Mouse (Mus musculus): ENCODE results near the gene Kbtbd12.

The Kbtbd12 gene

GRCm38 (mm10) chr6:88637611-88638301 is at the start of gene Kbtbd12:
Gene Kbtbd12 (minus strand): TSS chr6:88637950.
- DNase-seq (ENCODE audit: low read depth, low spot score), result no peak

DNA sequence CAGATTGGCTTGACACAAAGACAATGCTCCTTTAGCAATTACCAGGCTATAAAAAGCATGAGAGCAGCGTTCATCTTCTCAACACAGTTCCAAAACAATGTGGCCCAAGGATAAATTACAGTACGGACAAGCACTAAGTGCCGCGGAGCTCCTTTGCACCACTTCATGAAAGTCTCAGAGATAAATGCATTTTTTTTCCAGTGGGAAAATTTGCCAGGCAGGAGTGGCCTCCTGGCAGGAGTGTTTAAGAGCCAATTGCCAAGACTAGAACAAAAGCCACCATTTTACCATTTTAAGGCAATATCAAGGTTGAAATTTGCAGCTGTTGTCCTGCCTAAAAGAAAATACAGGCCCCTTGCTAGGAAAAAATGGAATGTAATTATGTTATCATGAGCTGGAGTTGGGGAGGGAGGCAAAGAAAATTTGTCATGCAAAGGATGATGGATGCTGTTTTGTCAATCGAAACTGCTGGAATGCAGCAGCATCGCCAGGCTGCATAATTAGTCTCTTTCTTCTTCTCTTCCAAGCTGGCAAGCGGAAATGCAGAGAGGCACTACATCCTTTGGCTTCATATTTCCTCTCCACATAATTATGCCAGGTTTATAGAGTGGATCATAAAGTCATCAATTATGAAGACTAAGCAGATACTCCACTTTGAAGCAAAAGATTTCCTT is 45.8 kb upstream of the Kbtbd12 start:
- no peak for DNase-seq (ENCODE audit: low read depth, low spot score)

GRCm38 (mm10) chr6:88681026-88681425 is 43.3 kb upstream of the Kbtbd12 start:
- DNase-seq (ENCODE audit: low read depth, low spot score), result no peak

DNA sequence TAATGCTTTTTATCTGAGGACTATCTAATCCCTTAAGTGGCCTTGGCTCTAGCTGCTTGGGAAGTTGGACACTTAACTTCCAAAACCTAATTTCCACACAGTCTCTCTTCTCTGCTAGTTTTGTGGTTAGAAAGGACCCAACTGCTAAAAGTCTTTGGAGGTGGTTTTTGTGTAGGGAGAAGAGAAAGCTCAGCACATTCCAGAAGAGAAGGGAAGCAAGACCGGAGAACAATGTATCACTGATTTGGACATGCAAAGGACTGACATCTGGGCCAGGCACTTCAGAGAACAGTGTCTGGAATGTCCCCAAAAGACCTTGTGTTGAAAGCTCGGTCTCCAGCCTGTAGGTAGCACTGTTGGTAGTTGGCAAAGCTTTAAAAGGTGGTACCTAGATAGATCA is 40.0 kb upstream of the Kbtbd12 start:
- DNase-seq (ENCODE audit: low read depth, low spot score), result no peak

DNA sequence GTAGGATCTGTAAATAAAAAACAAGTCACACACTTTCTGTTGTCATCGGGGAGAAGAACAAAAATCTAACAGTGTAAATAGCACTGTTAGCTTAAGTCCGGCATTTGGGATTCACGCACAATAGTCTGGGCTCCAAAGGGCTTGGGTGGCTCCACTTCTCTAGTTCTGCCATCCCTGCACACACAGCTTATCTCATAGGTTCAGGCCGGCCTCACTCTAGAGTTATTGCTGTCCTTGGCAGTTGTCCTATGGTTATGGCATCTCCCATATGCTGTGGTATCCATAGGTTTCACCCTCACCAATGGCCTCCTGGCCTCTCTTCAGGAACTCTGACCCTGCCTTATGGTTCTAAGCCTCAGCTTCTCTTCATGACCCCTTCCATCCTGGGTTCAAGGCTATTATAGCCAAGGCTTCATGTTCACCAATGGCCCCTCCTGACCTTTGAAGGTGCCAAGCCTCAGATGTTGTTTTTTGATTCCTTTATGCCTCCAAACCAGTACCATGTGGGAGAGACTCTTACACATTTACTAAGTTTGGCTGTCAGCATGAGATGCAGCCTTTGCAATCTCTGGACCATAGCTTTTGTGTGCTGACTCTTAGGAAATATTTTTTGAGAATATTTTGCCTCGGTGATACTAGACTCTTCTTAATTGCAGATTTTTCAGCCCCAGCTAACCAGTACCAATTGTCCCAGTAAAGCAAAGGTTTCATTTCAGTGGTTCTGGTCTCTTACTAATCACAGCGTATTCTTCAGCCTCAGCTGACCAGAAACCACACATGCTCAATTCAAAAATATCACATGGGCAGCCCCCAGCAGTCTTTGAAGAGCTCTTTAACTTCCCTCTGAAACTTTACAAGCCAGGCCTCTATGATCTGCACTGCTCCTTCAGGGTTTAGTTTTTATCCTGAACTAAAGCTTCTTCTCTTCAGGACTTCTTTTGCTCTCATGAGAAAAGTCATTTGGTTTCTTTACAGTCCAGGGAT is 39.3 kb upstream of the Kbtbd12 start:
- no peak for DNase-seq (ENCODE audit: low read depth, low spot score)

- no peak for DNase-seq (ENCODE audit: low read depth, low spot score)
These were observed 38.1 kb upstream of the Kbtbd12 start for GRCm38 (mm10) chr6:88675815-88676214.

DNA sequence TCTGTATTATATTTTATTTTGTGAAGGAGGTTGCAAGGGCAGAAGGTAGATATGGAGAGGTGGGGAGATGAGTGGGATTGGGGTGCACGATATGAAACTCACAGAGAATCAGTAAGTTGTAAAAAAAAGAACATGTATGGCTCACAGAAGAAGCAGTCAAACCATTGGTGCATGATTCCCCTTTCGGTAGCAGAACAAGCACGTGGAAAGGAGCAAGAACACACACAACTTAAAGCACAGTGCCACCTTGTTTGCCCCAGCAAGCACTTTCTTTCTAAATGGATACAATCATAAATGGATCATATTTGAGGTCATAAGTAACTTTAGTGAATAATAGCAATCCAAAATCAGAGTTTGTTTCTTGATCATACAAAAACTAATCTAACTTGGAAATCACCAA is 24.5 kb upstream of the Kbtbd12 start:
- no peak for DNase-seq (ENCODE audit: low read depth, low spot score)

DNA sequence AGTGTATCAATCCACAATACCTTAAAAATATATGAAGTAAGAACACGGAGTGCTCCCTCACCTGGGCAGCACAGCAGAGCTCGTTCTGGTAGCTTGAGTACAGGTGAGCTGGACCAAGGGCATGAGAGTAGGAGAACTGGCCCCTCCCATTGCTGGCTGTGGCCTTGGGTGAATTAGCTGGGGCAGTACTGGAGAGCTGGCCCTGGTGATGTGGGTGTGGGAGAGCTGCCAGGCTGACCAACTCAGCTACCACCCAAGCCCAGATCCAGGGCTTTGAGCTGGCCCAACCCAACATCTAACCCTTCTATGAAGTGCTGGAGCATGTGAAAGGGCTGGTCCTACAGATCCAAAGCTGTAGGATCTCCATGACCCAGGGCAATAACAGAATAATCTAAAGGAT is 23.9 kb upstream of the Kbtbd12 start:
- DNase-seq (ENCODE audit: low read depth, low spot score), result no peak

- no peak for DNase-seq (ENCODE audit: low read depth, low spot score)
These were observed 10.0 kb upstream of the Kbtbd12 start for GRCm38 (mm10) chr6:88647564-88648295.

DNA sequence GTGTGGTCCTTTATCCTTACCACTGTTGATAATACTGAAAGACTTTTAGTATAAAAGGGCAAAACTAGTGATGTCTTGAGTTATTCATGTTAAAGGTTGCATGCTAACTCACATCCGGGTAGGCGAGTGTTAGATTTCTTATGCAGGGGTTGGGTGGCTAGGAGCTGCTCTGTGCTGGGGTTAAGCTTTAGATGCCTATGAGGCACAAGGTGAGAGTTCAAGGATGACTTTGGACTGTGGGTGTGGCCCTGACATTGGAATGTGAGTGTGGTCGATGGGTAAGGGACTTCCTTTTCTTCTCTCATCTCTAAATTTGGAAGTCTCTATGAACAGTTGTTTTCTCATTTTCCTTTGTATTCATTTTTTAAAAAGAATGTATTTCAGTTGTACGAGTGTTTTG is 7.0 kb upstream of the Kbtbd12 start:
- no peak for DNase-seq (ENCODE audit: low read depth, low spot score)

DNA sequence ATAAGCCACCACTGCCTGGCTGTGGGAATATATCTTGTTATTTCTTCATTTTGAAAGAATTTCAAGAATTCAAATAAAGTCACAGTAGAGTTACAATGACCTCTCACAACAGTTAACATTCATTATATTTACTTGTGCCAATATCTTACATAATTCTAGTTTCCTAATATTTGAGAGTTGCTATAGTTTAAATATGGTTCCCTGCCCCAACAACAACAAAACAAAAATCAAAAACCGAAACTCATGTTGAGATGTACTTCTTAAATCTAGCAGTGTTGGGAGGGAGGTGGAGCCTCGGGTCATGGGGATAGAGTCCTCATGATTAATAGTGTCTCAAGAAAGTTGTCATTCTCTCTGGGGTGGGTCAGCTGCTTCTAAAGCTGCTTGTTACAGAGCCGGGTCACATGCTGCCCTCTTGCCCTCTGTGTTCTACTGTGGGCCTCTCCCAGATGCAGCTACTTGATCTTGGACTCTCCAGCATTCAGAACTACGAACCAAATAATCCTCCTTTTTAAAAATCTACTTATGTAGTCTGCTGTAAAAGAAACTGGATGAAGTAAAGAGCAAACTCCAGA is 3.7 kb upstream of the Kbtbd12 start:
- no peak for DNase-seq (ENCODE audit: low read depth, low spot score)

DNA sequence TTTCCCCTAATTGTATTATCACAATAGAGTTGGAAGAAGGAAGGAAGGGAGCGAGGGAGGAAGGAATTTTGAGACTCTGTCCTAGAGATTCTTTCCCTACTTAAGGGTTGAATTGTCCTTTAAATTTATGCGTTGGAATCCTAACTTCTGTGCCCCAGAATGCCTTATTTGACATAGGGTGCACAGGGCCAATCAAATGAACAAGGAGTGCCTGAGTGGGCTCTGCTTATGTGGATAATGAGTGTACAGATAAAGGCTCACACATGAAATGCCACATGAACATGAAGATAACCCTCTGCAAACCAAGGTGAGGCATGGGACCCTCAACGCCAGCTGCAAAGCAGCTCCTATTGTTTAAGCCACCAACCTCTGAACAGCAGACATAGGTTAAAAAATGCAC is 2.6 kb upstream of the Kbtbd12 start:
- no peak for DNase-seq (ENCODE audit: low read depth, low spot score)

DNA sequence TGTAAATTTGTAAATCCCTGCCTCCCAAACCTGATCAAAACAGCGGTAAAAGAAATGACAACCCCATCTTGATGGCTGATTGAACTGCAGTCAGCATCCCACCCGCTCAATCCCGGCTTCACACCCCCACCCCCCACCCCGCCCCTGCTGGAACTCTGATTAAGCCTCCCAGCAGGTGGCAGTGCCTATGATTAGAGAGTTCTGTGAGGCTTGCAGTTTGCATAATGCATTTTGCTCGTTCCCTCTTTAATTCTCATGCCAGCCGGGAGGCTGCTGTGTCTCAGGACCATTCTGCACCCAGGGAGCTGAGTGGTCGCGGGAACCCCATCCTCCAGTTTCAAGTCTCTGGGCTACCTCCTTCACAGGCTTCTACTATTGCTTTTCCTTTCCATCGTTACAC is 2.2 kb upstream of the Kbtbd12 start:
- no peak for DNase-seq (ENCODE audit: low read depth, low spot score)

GRCm38 (mm10) chr6:88639372-88639920 is 1.7 kb upstream of the Kbtbd12 start:
- DNase-seq (ENCODE audit: low read depth, low spot score), result no peak

GRCm38 (mm10) chr6:88638917-88639316 is 1.2 kb upstream of the Kbtbd12 start:
- DNase-seq (ENCODE audit: low read depth, low spot score), result no peak

DNA sequence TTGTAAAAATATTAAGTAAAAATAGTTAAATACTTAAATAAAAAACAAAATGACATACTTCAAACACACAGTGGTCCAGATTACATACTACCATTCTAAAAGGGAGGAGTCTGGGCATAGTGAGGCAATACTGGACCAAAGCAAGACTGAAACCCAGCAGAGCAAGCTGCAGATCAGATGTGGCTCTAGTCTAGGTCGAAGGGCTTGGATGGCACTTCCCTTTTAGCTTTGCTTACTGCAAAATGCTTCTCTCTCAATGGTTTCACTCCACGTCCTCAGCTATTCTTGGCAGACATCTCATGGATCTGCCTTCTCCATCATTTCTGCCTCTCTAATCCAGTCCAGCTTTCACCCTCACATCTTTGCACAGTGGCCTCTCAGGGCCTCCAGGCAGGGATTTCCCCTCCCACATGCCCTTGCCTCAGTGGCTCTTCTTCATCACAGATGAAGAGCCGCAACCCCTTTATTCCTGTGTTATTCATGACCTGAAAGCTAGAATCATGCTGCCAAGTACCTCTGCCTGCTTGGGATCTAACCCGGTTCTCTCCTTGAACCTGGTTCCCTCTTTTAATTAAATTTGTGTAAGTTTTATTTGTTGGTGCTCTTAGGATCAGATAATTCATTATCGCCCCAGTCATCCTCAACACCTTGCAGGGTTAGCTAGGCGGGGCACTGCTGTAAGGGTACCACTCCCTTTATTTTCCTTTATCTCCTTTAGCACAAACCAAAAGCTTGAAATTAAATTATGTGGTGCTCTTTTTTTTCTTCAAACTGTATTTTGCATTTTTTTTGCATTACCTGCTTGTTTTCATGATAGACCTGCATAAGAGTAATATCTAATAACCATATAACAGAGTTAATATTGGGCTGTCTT is 1.6 kb downstream of the Kbtbd12 start:
- DNase-seq (ENCODE audit: low read depth, low spot score), result no peak

DNA sequence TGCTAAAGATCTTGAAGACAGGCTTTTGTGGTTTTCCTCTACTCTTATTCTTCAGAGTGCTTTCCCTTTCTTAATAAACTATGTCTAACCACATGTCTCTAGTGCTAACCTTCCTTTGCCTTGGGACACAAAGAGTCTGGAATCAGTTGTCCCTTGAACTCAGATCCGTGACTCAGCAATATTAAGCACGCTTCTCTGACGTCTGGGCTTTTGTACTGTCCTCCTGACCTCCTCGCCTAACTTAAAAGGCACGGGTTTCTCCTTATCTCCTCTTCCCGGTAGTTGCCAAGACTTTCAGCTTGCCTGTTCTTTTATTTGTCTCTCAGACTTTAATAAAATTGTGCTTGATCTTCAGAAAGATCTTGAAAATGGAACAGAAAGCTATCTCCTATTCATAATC is 6.5 kb downstream of the Kbtbd12 start:
- no peak for DNase-seq (ENCODE audit: low read depth, low spot score)

DNA sequence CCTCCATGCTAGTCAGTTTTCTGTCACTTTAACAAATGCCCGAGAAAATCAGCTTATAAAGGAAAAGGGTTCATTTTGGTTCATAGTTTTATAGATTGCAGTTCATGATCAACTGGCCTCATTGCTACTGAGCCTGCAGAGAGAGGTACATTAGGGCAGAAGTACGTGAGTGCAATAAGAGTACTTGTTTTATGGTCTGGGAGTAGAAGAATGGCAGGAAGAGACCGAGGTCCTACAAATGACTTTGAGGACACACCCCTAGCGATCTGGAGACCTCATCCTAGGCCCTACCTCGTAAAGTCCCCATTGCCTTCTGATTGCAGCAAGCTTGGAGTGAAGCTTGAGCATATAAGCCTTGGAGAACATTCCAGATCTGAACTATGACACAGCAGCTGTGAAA is 7.2 kb downstream of the Kbtbd12 start:
- DNase-seq (ENCODE audit: low read depth, low spot score), result no peak

GRCm38 (mm10) chr6:88629821-88630220 is 7.9 kb downstream of the Kbtbd12 start:
- DNase-seq (ENCODE audit: low read depth, low spot score), result no peak

GRCm38 (mm10) chr6:88627317-88627811 is 10.4 kb downstream of the Kbtbd12 start:
- DNase-seq (ENCODE audit: low read depth, low spot score), result no peak

Data from telencephalon, adult 2 months (tissue).